Mouse (Mus musculus) CH12.LX (cell line): Measurements from ENCODE around the gene Cyp24a1. TPM values are rescaled to one million over a fixed set of nuclear protein-coding genes. Genes with fewer than 3 reads are reported as not detected.

Experiments used
- DNase-seq: peaks from one replicate; pipeline ENCODE4 v3.0.0-alpha.2; 2013; ENCODE audit errors: extremely low read depth
- H3K27ac ChIP-seq: 2 replicates; pipeline ENCODE4 v1.5.1; 2012; ENCODE audit warnings: low read depth, mild to moderate bottlenecking, control low read depth, moderate library complexity; ENCODE audit not compliant: insufficient read depth
- H3K27me3 ChIP-seq: replicated peaks from 2 replicates; pipeline ENCODE3; 2012; ENCODE audit warnings: inconsistent platforms
- H3K36me3 ChIP-seq, 2 experiments: replicated peaks in 1 of 2; 2 replicates each; pipeline versions ENCODE3 to v1.6.1; 2012; ENCODE audit warnings: inconsistent platforms in 1 of 2, low read length in 1 of 2, mild to moderate bottlenecking in 1 of 2, mixed read lengths in 1 of 2, moderate library complexity in 1 of 2; ENCODE audit not compliant: control insufficient read depth in 1 of 2, insufficient read depth in 1 of 2
- H3K4me1 ChIP-seq, 2 experiments: 2 replicates each; pipeline ENCODE4 v1.6.1; 2012; ENCODE audit warnings: inconsistent platforms in 1 of 2, moderate library complexity in 1 of 2; ENCODE audit not compliant: insufficient read depth in 2 of 2, control insufficient read depth in 1 of 2
- H3K4me2 ChIP-seq: 2 replicates; pipeline ENCODE4 v1.6.1; 2012; ENCODE audit warnings: low read depth, mild to moderate bottlenecking, control low read depth; ENCODE audit not compliant: poor library complexity, insufficient read depth, severe bottlenecking
- H3K4me3 ChIP-seq, 3 experiments: fragments of 150-350 bp in 1 of 3; sonication (generic) in 1 of 3; replicated peaks in 1 of 3; 2 replicates each; pipeline versions ENCODE3 to v1.5.1; 2011 to 2012; ENCODE audit warnings: low read depth in 2 of 3, low read length in 2 of 3, mild to moderate bottlenecking in 2 of 3, moderate library complexity in 2 of 3, control low read depth in 1 of 3, improper control_type of control experiment in 1 of 3, inconsistent platforms in 1 of 3, mixed read lengths in 1 of 3; ENCODE audit not compliant: poor library complexity in 1 of 3
- H3K79me2 ChIP-seq: replicated peaks from 2 replicates; pipeline ENCODE4 v1.6.1; 2012; ENCODE audit warnings: mild to moderate bottlenecking, moderate library complexity; ENCODE audit not compliant: control insufficient read depth, poor library complexity, insufficient read depth, severe bottlenecking; ENCODE audit errors: extremely low read depth
- H3K9ac ChIP-seq: 2 replicates; pipeline ENCODE4 v1.6.1; 2012; ENCODE audit warnings: low read depth, mild to moderate bottlenecking, control low read depth, moderate library complexity; ENCODE audit not compliant: insufficient read depth
- H3K9me3 ChIP-seq: replicated peaks from 2 replicates; pipeline ENCODE3; 2012; ENCODE audit warnings: low read length, inconsistent platforms, mixed read lengths
- BHLHE40 ChIP-seq: IDR thresholded peaks from 2 replicates; pipeline ENCODE4 v1.6.1; 2011; ENCODE audit warnings: mild to moderate bottlenecking, low read depth, low read length, improper control_type of control experiment
- CHD1 ChIP-seq: IDR thresholded peaks from 2 replicates; pipeline ENCODE4 v1.6.1; 2012; ENCODE audit warnings: low read depth, low read length, improper control_type of control experiment, inconsistent platforms
- CHD2 ChIP-seq: IDR thresholded peaks from 2 replicates; pipeline ENCODE4 v1.6.1; 2011; ENCODE audit warnings: low read length, improper control_type of control experiment
- CTCF ChIP-seq, 2 experiments: IDR thresholded peaks in 1 of 2; conservative IDR thresholded peaks in 1 of 2; 2 replicates each; pipeline ENCODE4 v1.5.1; 2011 to 2012; ENCODE audit warnings: low read depth in 2 of 2, low read length in 2 of 2, improper control_type of control experiment in 1 of 2, inconsistent platforms in 1 of 2, mild to moderate bottlenecking in 1 of 2, moderate library complexity in 1 of 2
- ELF1 ChIP-seq: IDR thresholded peaks from 2 replicates; pipeline ENCODE4 v1.6.1; 2014; ENCODE audit warnings: low read depth, mild to moderate bottlenecking, inconsistent platforms, low read length, improper control_type of control experiment
- ETS1 ChIP-seq: conservative IDR thresholded peaks from 2 replicates; pipeline ENCODE4 v1.6.1; 2012; ENCODE audit warnings: low read depth, mild to moderate bottlenecking, inconsistent platforms, low read length, improper control_type of control experiment, moderate library complexity
- HCFC1 ChIP-seq: IDR thresholded peaks from 2 replicates; pipeline ENCODE4 v1.6.1; 2012; ENCODE audit warnings: low read depth, mild to moderate bottlenecking, inconsistent platforms, low read length, improper control_type of control experiment
- IRF4 ChIP-seq: IDR thresholded peaks from 2 replicates; pipeline ENCODE4 v1.6.1; 2014; ENCODE audit warnings: low read depth, mild to moderate bottlenecking, inconsistent platforms, low read length, improper control_type of control experiment
- JUN ChIP-seq: IDR thresholded peaks from 2 replicates; pipeline ENCODE4 v1.6.1; 2011; ENCODE audit warnings: low read depth, mild to moderate bottlenecking, low read length, improper control_type of control experiment, moderate library complexity; ENCODE audit not compliant: insufficient read depth
- KAT2A ChIP-seq: IDR thresholded peaks from 2 replicates; pipeline ENCODE4 v1.6.1; 2012; ENCODE audit warnings: low read length, improper control_type of control experiment, inconsistent platforms; ENCODE audit not compliant: insufficient replicate concordance
- MAFK ChIP-seq: IDR thresholded peaks from 2 replicates; pipeline ENCODE4 v1.6.1; 2011; ENCODE audit warnings: low read length, improper control_type of control experiment; ENCODE audit not compliant: insufficient replicate concordance
- MAZ ChIP-seq: IDR thresholded peaks from 2 replicates; pipeline ENCODE4 v1.6.1; 2012; ENCODE audit warnings: low read depth, mild to moderate bottlenecking, inconsistent platforms, low read length, improper control_type of control experiment, moderate library complexity
- MEF2A ChIP-seq: IDR thresholded peaks from 2 replicates; pipeline ENCODE4 v1.6.1; 2014; ENCODE audit warnings: low read depth, mild to moderate bottlenecking, inconsistent platforms, low read length, improper control_type of control experiment, borderline replicate concordance
- MXI1 ChIP-seq: IDR thresholded peaks from 2 replicates; pipeline ENCODE4 v1.6.1; 2011; ENCODE audit warnings: mild to moderate bottlenecking, low read depth, low read length, improper control_type of control experiment
- MYC ChIP-seq: IDR thresholded peaks from 2 replicates; pipeline ENCODE4 v1.6.1; 2011; ENCODE audit warnings: low read depth, mild to moderate bottlenecking, improper control_type of control experiment, low read length
- NELFE ChIP-seq: IDR thresholded peaks from 2 replicates; pipeline ENCODE4 v1.6.1; 2011; ENCODE audit warnings: low read depth, low read length, improper control_type of control experiment
- NRF1 ChIP-seq: IDR thresholded peaks from 2 replicates; pipeline ENCODE4 v1.6.1; 2014; ENCODE audit warnings: low read depth, mild to moderate bottlenecking, inconsistent platforms, low read length, improper control_type of control experiment, moderate library complexity
- RAD21 ChIP-seq: IDR thresholded peaks from 2 replicates; pipeline ENCODE4 v1.6.1; 2011; ENCODE audit warnings: low read depth, mild to moderate bottlenecking, low read length, improper control_type of control experiment, moderate library complexity
- RCOR1 ChIP-seq: conservative IDR thresholded peaks from 2 replicates; pipeline ENCODE4 v1.6.1; 2012; ENCODE audit warnings: low read depth, mild to moderate bottlenecking, inconsistent platforms, low read length, improper control_type of control experiment
- SIN3A ChIP-seq: IDR thresholded peaks from 2 replicates; pipeline ENCODE4 v1.6.1; 2012; ENCODE audit warnings: low read length, improper control_type of control experiment, inconsistent platforms
- SMC3 ChIP-seq: IDR thresholded peaks from 2 replicates; pipeline ENCODE4 v1.6.1; 2011; ENCODE audit warnings: low read depth, low read length, improper control_type of control experiment
- TBP ChIP-seq: conservative IDR thresholded peaks from 2 replicates; pipeline ENCODE4 v1.6.1; 2011; ENCODE audit warnings: low read depth, low read length, improper control_type of control experiment
- TCF12 ChIP-seq: IDR thresholded peaks from 2 replicates; pipeline ENCODE4 v1.6.1; 2014; ENCODE audit warnings: low read depth, mild to moderate bottlenecking, inconsistent platforms, low read length, improper control_type of control experiment
- UBTF ChIP-seq: IDR thresholded peaks from 2 replicates; pipeline ENCODE4 v1.6.1; 2012; ENCODE audit warnings: low read depth, mild to moderate bottlenecking, inconsistent platforms, low read length, improper control_type of control experiment, moderate library complexity
- USF2 ChIP-seq: conservative IDR thresholded peaks from 2 replicates; pipeline ENCODE4 v1.6.1; 2011; ENCODE audit warnings: low read depth, low read length, improper control_type of control experiment
- ZC3H11A ChIP-seq: IDR thresholded peaks from 2 replicates; pipeline ENCODE4 v1.6.1; 2012; ENCODE audit warnings: low read depth, mild to moderate bottlenecking, inconsistent platforms, low read length, improper control_type of control experiment
- dilution Hi-C: fragments of 300-500 bp; cut with MboI; formaldehyde crosslinking; loops from 2 replicates; pipeline ENCODE4 v1.14.3; 2020; ENCODE audit warnings: low sequenced_read_pairs; ENCODE audit not compliant: extremely low pct_unique_long_range_greater_than_20kb, extremely low pct_ligation_motif_present
- in situ Hi-C: fragments of 300-500 bp; cut with MboI; formaldehyde crosslinking; loops from 3 replicates; pipeline ENCODE4 v1.14.3; 2019; ENCODE audit warnings: low sequenced_read_pairs, low pct_ligation_motif_present, low pct_unique_long_range_greater_than_20kb, mixed read lengths
- polyA plus RNA-seq: library from polyadenylated mRNA; unstranded; fragments of >175 nt; gene quantifications from 2 replicates; pipeline ENCODE4 v1.2.1, GENCODE M21; 2012; ENCODE audit warnings: low read depth; ENCODE audit not compliant: insufficient read length
- total RNA-seq, 2 experiments: library from RNA; depleted of rRNA; stranded (reverse); fragments of 300-350 nt in 1 of 2; fragments of >200 nt in 1 of 2; gene quantifications; 2 replicates each; pipeline ENCODE4 v1.2.3; 2012 to 2014

Cyp24a1 gene
- total and polyA plus RNA-seq, 3 experiments = not detected

DNA sequence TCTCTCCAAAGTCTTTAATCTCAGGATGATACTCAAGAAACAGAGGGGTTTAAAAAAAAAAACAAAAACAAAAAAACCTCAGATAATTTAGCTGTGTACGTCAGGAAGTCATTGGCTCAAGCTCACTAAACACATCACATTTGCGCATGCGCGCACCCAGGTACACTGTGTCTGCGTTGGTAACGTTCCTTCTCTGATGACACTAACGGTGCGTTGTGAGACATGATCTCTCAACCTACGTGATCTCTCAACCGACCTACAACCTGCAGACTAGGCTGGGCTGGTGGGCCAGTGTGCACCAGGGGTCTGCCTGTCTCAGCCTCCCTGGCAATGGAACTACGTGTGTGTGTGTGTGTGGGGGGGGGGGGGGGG is 37.8 kb upstream of the Cyp24a1 start:
- Histone ChIP-seq H3K9ac (no peak overlapping the region), H3K4me3 (no peak overlapping the region), H3K4me1 (no peaks in the 10 kb centered on the region), H3K9me3 (peaks cover 61% of the 10 kb centered on the region), H3K4me2 (no peak overlapping the region), H3K27ac (no peak overlapping the region), H3K27me3 (no peaks in the 10 kb centered on the region), H3K36me3 (no peaks in the 10 kb centered on the region), H3K79me2 (no peaks in the 10 kb centered on the region)
- in situ Hi-C loops (no loop called here), dilution Hi-C loops (no loop called here)
- DNase-seq = no peak
- TF ChIP-seq SMC3 (no peak), NRF1 (no peak), IRF4 (no peak), KAT2A (no peak), MAFK (no peak), TCF12 (no peak), ZC3H11A (no peak), RCOR1 (no peak), ELF1 (no peak), BHLHE40 (no peak), JUN (no peak), ETS1 (no peak), SIN3A (no peak), MYC (no peak), NELFE (no peak), USF2 (no peak), MXI1 (no peak), MAZ (no peak), RAD21 (no peak)

GRCm38 (mm10) chr2:170534116-170534802 is 37.3 kb upstream of the Cyp24a1 start:
- no peak for DNase-seq
- Histone ChIP-seq H3K4me1 (no peaks in the 10 kb centered on the region), H3K79me2 (no peaks in the 10 kb centered on the region), H3K9me3 (peaks cover 57% of the 10 kb centered on the region), H3K27ac (no peak overlapping the region), H3K4me3 (no peak overlapping the region), H3K36me3 (no peaks in the 10 kb centered on the region), H3K9ac (no peak overlapping the region)
- in situ Hi-C loops = no loop called here
- dilution Hi-C loops = no loop called here
- TF ChIP-seq KAT2A = no peak
- TF ChIP-seq BHLHE40 = no peak
- no peak for TF ChIP-seq MYC
- TF ChIP-seq CHD1 = no peak
- TF ChIP-seq HCFC1 = no peak
- no peak for TF ChIP-seq UBTF
- TF ChIP-seq TCF12 = no peak
- no peak for TF ChIP-seq MXI1
- no peak for TF ChIP-seq SMC3
- no peak for TF ChIP-seq SIN3A
- TF ChIP-seq CHD2 = no peak
- no peak for TF ChIP-seq ETS1
- no peak for TF ChIP-seq MEF2A
- TF ChIP-seq NRF1 = no peak
- no peak for TF ChIP-seq TBP
- no peak for TF ChIP-seq RCOR1
- TF ChIP-seq IRF4 = no peak
- no peak for TF ChIP-seq CTCF (conservative IDR thresholded peaks at IDR 0.05 in 1 of 2, IDR thresholded peaks at IDR 0.05 in 1 of 2; ENCODE audit: low read depth in 2 of 2, low read length in 2 of 2)
- TF ChIP-seq, all 38 proteins: peak for 0
- no peak overlapping the region for H3K4me2 ChIP-seq
- no peaks in the 10 kb centered on the region for H3K27me3 ChIP-seq
